Mouse (Mus musculus) urinary bladder, postnatal 36 days (tissue): ENCODE data around the gene Pus10.
"Not testable (repeated sequence)": the region's sequence is repeated elsewhere in the genome, so short reads cannot be mapped to it uniquely, and the experiment has no call there.

ENCODE experiments used
- DNase-seq, 2 experiments: peaks; one replicate each; pipeline ENCODE4 v3.0.0; 2022; ENCODE audit warnings: low spot score in 2 of 2, mixed read lengths in 1 of 2

The Pus10 gene

DNA sequence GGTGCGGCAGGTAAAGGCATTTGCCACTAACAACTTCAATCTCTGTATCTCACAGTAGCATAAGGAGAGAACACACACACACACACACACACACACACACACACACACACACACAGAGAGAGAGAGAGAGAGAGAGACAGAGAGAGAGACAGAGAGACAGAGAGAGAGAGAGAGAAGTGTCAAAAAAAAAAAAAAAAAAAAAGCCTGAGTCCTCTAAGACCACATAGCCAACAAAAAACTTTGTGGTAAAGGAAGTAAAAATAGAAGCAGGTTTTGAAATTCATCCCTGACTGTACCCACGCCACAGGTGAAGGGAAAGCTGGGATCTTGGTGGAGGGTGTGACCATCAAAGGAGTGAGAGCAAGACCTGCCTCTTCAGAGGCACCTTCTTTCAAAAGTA is 92.7 kb downstream of the Pus10 start:
- no peak for DNase-seq

DNA sequence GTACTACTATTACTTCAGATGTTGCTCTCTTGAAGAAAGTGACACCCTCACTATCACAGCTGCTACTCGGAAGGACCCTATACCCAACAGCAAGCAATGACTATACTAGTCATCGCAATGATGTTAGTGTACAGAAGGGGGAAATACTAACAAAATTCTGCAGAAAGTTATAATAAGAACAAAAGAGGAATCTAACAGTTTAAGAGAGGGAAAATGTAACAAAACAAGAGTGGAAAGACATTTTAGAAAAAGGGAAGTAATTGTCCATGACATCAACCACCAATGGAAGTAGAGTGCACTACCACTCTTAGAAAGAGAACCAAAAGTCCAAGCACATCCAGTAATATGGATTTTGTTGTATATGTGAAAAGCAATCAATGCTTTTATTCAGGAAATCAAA is 97.2 kb downstream of the Pus10 start:
- DNase-seq, result no peak

DNA sequence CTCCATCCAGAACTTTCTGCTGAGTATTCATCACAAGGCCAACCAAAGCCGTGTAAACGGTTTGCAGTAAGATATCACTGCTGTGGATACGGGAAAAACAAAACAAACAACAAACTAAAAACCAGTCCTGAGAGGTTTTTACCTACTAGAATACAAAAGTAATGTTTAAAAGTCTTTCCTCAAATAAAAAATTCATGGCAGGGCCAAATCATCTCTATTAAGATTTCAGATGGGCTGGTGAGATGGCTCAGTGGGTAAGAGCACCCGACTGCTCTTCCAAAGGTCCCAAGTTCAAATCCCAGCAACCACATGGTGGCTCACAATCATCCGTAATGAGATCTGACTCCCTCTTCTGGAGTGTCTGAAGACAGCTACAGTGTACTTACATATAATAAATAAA is 101.9 kb downstream of the Pus10 start:
- DNase-seq, result not testable (repeated sequence)

DNA sequence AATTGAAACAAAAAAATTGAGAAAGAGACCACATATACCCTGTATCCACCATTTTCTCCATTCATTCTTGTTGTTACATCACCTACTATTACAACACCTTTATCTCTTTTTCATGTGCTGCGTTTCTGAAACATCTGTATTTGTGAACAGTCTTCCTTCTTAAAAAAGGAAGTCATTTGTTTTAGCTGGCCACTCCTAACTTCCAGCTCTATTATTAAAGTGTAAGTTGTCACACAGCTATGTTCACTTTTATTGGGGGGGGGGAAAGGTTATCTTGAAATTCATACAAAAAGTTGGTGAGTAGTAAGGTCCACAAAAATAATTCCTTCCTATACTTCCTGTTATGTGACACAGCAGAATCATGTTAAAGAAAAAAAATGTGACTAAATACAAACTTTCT is 102.5 kb downstream of the Pus10 start:
- DNase-seq, result no peak

DNA sequence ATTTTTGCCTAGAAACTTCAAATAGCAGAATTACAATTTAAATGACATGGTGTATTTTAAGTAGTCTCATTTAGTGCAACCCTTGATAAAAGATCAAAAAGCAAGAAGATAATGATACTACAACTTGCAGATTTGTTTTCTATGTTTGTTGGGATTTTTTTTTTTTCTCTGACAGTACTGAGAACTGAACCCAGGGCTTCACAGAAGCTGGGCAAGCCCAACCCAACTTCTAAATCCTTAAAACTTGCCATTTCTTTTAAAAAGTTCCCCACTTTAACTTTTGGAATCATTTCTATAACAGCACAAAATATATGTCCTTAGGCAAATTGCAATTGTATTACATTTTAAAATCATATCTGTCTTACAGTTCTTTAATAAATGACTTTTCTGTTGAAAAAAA is 103.6 kb downstream of the Pus10 start:
- DNase-seq, result no peak

DNA sequence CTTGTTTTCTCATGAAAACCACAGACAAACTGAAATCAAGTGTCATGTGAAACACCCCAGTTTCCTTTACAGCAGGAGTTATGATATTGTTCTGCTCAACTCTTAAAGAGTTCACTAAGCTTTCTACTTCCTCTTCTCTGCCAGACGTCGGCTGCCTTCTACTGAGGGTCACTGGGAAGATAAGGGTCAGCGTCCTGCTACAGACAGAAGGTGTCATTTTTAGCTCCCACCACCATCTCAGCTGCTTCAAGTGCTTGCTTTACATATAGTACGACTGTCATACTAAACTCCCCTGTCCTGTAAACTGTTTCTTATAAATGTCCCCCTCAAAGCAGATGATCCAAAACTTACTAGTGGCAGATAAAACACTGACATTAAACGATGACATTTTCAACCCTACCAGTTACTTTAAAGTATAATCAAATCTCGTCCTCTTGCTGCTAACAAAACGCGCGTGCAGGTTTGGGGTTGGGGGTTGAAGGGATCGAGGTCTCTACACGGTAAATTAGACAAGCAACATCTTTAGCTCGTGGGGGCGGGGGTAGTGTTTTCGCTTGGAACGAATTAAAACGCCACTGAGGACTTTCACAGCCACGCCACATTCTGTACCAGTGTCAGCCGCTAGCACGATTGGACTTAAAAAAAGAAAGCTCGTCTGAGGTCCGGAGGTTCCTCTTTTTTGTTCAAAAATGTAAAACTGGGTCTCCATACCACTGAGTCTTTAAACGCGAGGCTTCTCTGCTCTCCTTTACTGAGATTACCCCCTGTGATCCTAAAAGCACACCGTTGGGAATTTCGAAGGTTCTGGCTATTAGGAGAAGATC is 104.4 kb downstream of the Pus10 start:
- peak; percentile 6 for DNase-seq

DNA sequence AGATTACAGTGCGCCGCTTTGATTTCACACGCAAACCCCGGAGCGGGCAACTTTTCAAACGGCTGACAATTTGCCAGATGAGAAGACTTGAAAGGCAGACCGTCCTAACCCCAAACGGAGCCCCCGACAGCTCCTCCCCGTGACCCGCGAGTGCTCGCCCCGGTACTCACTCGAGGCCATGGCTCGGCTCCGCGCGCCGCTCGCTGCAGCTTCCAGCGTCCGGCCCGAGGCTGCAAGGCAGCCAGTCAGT is 105.0 kb downstream of the Pus10 start:
- DNase-seq, result no peak

DNA sequence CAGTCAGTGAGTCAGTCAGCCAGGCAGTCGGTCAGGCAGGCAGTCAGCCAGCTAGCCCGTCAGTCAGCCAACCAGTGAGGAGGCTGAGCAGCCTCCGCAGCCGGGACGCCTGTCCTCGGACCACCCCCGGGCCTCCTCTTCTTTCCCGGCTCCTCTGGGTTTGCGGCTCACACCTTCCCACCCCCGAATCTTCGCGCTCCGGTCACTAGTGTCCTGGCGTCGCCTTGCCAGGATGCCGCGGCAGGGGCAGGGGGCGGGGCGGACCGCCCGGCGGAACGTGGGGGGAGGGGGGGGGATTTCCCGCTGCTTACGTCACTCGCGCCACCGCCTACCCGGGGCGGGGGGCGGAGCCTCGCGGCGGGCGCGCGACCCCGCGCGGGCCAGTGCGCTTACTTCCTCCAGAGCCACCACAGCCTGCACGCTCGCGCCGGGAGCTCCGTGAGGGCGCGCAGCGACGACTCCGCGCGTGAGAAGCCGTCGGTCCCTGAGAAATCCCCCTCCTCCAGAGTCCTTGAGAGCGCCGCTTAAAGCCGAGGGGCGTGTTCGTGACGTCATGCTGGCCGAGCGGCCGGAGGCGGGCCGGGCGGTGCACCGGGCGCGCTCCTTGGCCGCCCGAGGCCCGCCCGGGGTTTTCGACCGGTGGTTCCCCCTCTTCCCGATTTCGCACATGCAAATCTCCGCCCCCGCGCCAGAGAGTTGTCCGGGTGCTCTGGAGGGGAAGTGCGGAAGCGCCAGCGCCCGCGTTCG is 105.5 kb downstream of the Pus10 start, which contains the start of gene Rel:
Rel (minus strand) TSS at position 211 of the 747 bp plus-strand sequence.
- DNase-seq, result peak; percentile 92 to 94

DNA sequence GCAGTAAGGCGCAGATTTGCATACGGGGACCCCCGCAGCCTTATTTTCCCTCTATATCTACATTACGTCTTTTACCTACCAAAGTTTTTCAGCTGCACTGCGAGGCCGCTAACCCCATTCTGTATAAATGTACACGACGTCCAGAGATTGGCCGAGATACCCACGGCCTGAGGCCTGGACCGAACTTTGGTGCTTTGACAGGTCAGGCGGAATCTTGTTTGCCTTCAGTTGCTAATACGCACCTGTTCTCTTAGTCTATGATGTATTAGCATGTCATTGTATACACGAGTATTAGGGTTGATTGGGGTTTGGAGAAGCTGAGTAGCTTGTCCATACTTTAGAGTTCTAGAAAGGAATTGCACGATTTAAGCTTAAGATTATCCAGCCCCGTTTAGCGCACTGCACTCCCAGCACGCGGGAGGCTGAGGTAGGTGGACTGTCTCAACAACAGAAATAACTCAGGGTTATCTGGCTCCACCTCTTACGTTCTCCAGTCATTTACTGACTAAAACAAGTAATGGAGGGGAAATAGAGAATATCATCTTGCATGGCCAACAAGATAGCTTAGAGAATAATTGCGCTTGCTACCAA is 106.1 kb downstream of the Pus10 start:
- no peak for DNase-seq

DNA sequence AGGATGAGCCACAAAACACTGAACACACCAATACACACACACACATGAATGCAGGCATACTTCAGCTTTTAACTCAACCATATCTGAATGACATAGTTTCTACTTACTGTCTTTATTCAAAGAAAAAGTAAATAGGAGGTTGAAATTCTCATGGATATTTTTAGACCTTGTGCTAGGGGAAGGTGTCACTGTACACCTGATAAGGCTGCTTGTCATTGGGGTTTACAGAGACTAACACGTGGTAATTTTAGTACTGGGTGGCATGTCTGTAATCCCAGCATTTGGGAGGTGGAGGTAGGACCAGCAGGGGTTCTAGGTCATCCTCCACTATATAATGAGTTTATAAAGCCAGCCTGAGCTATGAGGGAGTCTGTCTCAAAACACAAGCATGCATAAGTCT is 107.0 kb downstream of the Pus10 start:
- no peak for DNase-seq

DNA sequence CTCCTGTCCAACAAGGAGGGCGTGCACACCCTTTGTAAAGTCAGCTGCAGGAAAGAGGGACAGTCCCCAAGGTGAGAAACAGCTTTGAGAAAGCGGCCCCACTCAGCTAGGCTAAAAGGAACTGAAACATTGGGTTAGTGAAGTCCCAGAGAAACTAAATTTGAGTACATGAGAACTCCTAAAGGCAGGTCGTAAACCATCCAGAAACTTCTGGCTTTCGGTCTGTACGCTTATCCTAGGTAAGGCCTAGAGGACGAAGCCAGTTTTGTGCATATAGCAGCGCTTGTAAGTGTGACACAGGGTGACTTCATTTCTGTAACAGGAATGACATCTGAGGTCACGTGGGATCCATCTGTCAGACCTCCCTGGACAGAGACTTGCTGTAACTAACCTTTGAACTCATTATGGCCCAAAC is 113.3 kb downstream of the Pus10 start:
- no peak for DNase-seq

DNA sequence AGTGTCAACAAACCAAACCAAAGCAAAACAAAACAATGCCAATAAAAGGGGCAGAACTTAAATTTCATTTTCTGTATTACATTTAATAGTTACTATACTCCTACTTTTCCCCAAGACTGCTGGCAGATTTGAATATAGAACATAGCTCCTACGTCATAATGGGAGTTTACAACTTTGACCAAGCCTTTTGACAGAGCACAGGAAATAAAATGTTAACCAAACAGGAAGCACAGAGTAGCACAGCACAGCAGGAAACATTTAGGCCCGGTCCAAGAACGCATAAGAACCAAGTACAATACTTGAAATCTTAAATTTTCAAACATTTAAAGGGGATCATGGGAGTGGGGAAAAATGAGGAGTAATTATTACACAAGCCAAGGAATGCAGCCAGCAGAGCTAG is 116.6 kb downstream of the Pus10 start:
- DNase-seq, result no peak
